Mouse (Mus musculus) ES-E14 (cell line): ENCODE data around the gene Nrl.

Experiments
- CHD2 ChIP-seq: IDR thresholded peaks from 2 replicates; pipeline ENCODE4 v1.6.1; 2014; ENCODE audit warnings: mild to moderate bottlenecking, low read depth, low read length, inconsistent platforms
- HCFC1 ChIP-seq: IDR thresholded peaks from 2 replicates; pipeline ENCODE4 v1.6.1; 2012; ENCODE audit warnings: low read length, inconsistent platforms, borderline replicate concordance; ENCODE audit not compliant: insufficient read depth
- MAFK ChIP-seq: IDR thresholded peaks from 2 replicates; pipeline ENCODE4 v1.6.1; 2014; ENCODE audit warnings: mild to moderate bottlenecking, low read depth, low read length, inconsistent platforms; ENCODE audit not compliant: insufficient read depth
- ZC3H11A ChIP-seq: IDR thresholded peaks from 2 replicates; pipeline ENCODE4 v1.6.1; 2012; ENCODE audit warnings: low read depth, mild to moderate bottlenecking, inconsistent platforms, low read length, borderline replicate concordance

GRCm38 (mm10) chr14:55495509-55496240 is 29.1 kb downstream of the Nrl start:
- TF ChIP-seq CHD2 (no peak), ZC3H11A (no peak), HCFC1 (no peak), MAFK (no peak)
